Mouse (Mus musculus): ENCODE measurements around the gene Dse.

Gene Dse

GRCm38 (mm10) chr10:34198061-34198460, 9.5 kb downstream of the Dse start:
- DNase-seq, result no peak

- DNase-seq, result no peak
Measured at GRCm38 (mm10) chr10:34197269-34197668, 10.2 kb downstream of the Dse start.

- DNase-seq, result no peak
Measured at GRCm38 (mm10) chr10:34194957-34195356, 12.6 kb downstream of the Dse start.

- no peak for DNase-seq
Measured at GRCm38 (mm10) chr10:34194503-34194902, 13.0 kb downstream of the Dse start.

- DNase-seq, result no peak
Measured at GRCm38 (mm10) chr10:34186571-34187260, 20.8 kb downstream of the Dse start.

- no peak for DNase-seq
Measured at GRCm38 (mm10) chr10:34185556-34185955, 22.0 kb downstream of the Dse start.

GRCm38 (mm10) chr10:34184956-34185355, 22.6 kb downstream of the Dse start:
- peak; percentile 64 for DNase-seq

GRCm38 (mm10) chr10:34183731-34184130, 23.8 kb downstream of the Dse start:
- DNase-seq, result no peak

- DNase-seq, result peak; percentile 84
Measured at GRCm38 (mm10) chr10:34175870-34176606, 31.5 kb downstream of the Dse start.

- no peak for DNase-seq
Measured at GRCm38 (mm10) chr10:34172663-34173282, 34.7 kb downstream of the Dse start.

- no peak for DNase-seq
Measured at GRCm38 (mm10) chr10:34171660-34172059, 35.9 kb downstream of the Dse start.

GRCm38 (mm10) chr10:34171191-34171590, 36.3 kb downstream of the Dse start:
- DNase-seq, result no peak

- no peak for DNase-seq
Measured at GRCm38 (mm10) chr10:34166971-34167370, 40.5 kb downstream of the Dse start.

GRCm38 (mm10) chr10:34155796-34156554, 51.5 kb downstream of the Dse start:
- DNase-seq, result no peak

- DNase-seq, result peak; percentile 47
Measured at GRCm38 (mm10) chr10:34151827-34152226, 55.7 kb downstream of the Dse start.

- peak; percentile 50 for DNase-seq
Measured at GRCm38 (mm10) chr10:34150454-34150853, 57.1 kb downstream of the Dse start.

- no peak for DNase-seq
Measured at GRCm38 (mm10) chr10:34149772-34150171, 57.7 kb downstream of the Dse start.

GRCm38 (mm10) chr10:34141693-34142092, 65.8 kb downstream of the Dse start:
- DNase-seq, result no peak

- no peak for DNase-seq
Measured at GRCm38 (mm10) chr10:34139768-34140167, 67.7 kb downstream of the Dse start.

- DNase-seq, result no peak
Measured at GRCm38 (mm10) chr10:34138027-34138426, 69.5 kb downstream of the Dse start.

- peak; percentile 31 for DNase-seq
Measured at GRCm38 (mm10) chr10:34136432-34136831, 71.1 kb downstream of the Dse start.

GRCm38 (mm10) chr10:34131356-34131755, 76.2 kb downstream of the Dse start:
- no peak for DNase-seq

GRCm38 (mm10) chr10:34128391-34128790, 79.1 kb downstream of the Dse start:
- no peak for DNase-seq

All from embryo, embryonic 11 days (tissue).